Mouse (Mus musculus): ENCODE data around the gene Ncam2.

- TF ChIP-seq CTCF (IDR thresholded peaks at IDR 0.05; ENCODE audit: low read depth) (peak; percentile 23), EP300 (IDR thresholded peaks at IDR 0.05; ENCODE audit: low read depth) (no peak)
Measured at GRCm38 (mm10) chr16:81175302-81175943, 25.1 kb upstream of the Ncam2 start.

Measured in liver, postnatal 0 days (tissue).